Mouse (Mus musculus): ENCODE measurements around the gene Crlf1. TPM values are rescaled to one million over a fixed set of nuclear protein-coding genes. Genes with fewer than 3 reads are reported as not detected.
A peak's percentile ranks its signal among the peaks of the same experiment; 100 is the strongest.

The Crlf1 gene
- polyA plus RNA-seq (2015; fragmentation: Nextera tagmentation; extraction: Ambion mirVana), result 2.2 and 2.9 TPM in 2 replicates

- Histone ChIP-seq H3K27ac (no peak within 1 kb of the TSS), H3K9me3 (no peaks in the 10 kb centered on the region), H3K27me3 (peaks cover 100% of the 10 kb centered on the region), H3K4me3 (peak within 1 kb of the TSS; percentile 38), H3K4me2 (peak within 1 kb of the TSS; percentile 58), H3K4me1 (replicated peaks) (peaks cover 56% of the 10 kb centered on the region), H3K36me3 (no peaks in the 10 kb centered on the region), H3K9ac (peak within 1 kb of the TSS; percentile 58; the same call in 1 of the 2 replicates)
- 2% methylated on average over 65 of the region's 93 CpGs for WGBS
- no peak for ATAC-seq (ENCODE audit: low FRiP score)
Measured at GRCm38 (mm10) chr8:70492664-70493640, at the start of gene Crlf1. Gene Crlf1 (plus strand): TSS chr8:70493158.

- Histone ChIP-seq H3K9me3 (no peaks in the 10 kb centered on the region), H3K27me3 (0 out of 2 replicates have a peak, but pooled peaks cover 6% of the 10 kb centered on the region), H3K4me1 (replicated peaks) (peaks cover 21% of the 10 kb centered on the region), H3K4me2 (no peak overlapping the region), H3K4me3 (no peak overlapping the region), H3K36me3 (no peaks in the 10 kb centered on the region), H3K9ac (no peak overlapping the region), H3K27ac (no peak overlapping the region)
- 86% methylated on average over 4 of the region's 4 CpGs for WGBS
- no peak for ATAC-seq (ENCODE audit: low FRiP score)
Measured at GRCm38 (mm10) chr8:70443326-70443725, 49.6 kb upstream of the Crlf1 start.

- H3K4me2 ChIP-seq, result no peak overlapping the region
- 0 out of 2 replicates have a peak, but pooled peaks cover 6% of the 10 kb centered on the region for H3K4me1 ChIP-seq (replicated peaks)
- 69% methylated on average over 1 of the region's 1 CpGs for WGBS
- H3K36me3 ChIP-seq, result peaks cover 17% of the 10 kb centered on the region
- no peak overlapping the region for H3K27ac ChIP-seq
- H3K27me3 ChIP-seq, result 0 out of 2 replicates have a peak, but pooled peaks cover 6% of the 10 kb centered on the region
- no peaks in the 10 kb centered on the region for H3K9me3 ChIP-seq
- H3K9ac ChIP-seq, result no peak overlapping the region
- no peak for ATAC-seq (ENCODE audit: low FRiP score)
- no peak overlapping the region for H3K4me3 ChIP-seq
Measured at GRCm38 (mm10) chr8:70445988-70446387, 47.0 kb upstream of the Crlf1 start.

GRCm38 (mm10) chr8:70447639-70448420 is 45.1 kb upstream of the Crlf1 start:
- H3K9me3 ChIP-seq, result no peaks in the 10 kb centered on the region
- peaks cover 35% of the 10 kb centered on the region for H3K36me3 ChIP-seq
- no peak overlapping the region for H3K4me3 ChIP-seq
- peak overlapping the region; percentile 51; the same call in 1 of the 2 replicates for H3K9ac ChIP-seq
- 73% methylated on average over 18 of the region's 19 CpGs for WGBS
- H3K27ac ChIP-seq, result peak overlapping the region; percentile 52; the same call in 1 of the 2 replicates
- 0 out of 2 replicates have a peak, but pooled peaks cover 6% of the 10 kb centered on the region for H3K4me1 ChIP-seq (replicated peaks)
- no peak overlapping the region for H3K4me2 ChIP-seq
- H3K27me3 ChIP-seq, result peaks cover 17% of the 10 kb centered on the region
- peak; percentile 38 for ATAC-seq (ENCODE audit: low FRiP score)

- WGBS, result 63% methylated on average over 52 of the region's 52 CpGs
- Histone ChIP-seq H3K4me1 (replicated peaks) (0 out of 2 replicates have a peak, but pooled peaks cover 6% of the 10 kb centered on the region), H3K27me3 (peaks cover 14% of the 10 kb centered on the region), H3K9ac (no peak overlapping the region), H3K36me3 (peaks cover 35% of the 10 kb centered on the region), H3K9me3 (no peaks in the 10 kb centered on the region), H3K27ac (no peak overlapping the region), H3K4me2 (no peak overlapping the region), H3K4me3 (no peak overlapping the region)
- 0 out of 2 replicates have a peak, but pooled peaks have one; percentile 9 for ATAC-seq (ENCODE audit: low FRiP score)
Measured at GRCm38 (mm10) chr8:70452196-70452966, 40.6 kb upstream of the Crlf1 start.

GRCm38 (mm10) chr8:70453852-70454251 is 39.1 kb upstream of the Crlf1 start:
- H3K4me2 ChIP-seq, result no peak overlapping the region
- H3K36me3 ChIP-seq, result peaks cover 35% of the 10 kb centered on the region
- H3K27ac ChIP-seq, result no peak overlapping the region
- H3K27me3 ChIP-seq, result peaks cover 14% of the 10 kb centered on the region
- ATAC-seq (ENCODE audit: low FRiP score), result no peak
- 91% methylated on average over 5 of the region's 5 CpGs for WGBS
- no peaks in the 10 kb centered on the region for H3K4me1 ChIP-seq (replicated peaks)
- H3K9me3 ChIP-seq, result no peaks in the 10 kb centered on the region
- no peak overlapping the region for H3K9ac ChIP-seq
- H3K4me3 ChIP-seq, result no peak overlapping the region

- ATAC-seq (ENCODE audit: low FRiP score), result no peak
- Histone ChIP-seq H3K27ac (no peak overlapping the region), H3K36me3 (peaks cover 9% of the 10 kb centered on the region), H3K27me3 (peaks cover 9% of the 10 kb centered on the region), H3K4me3 (no peak overlapping the region), H3K9me3 (no peaks in the 10 kb centered on the region), H3K4me2 (no peak overlapping the region), H3K9ac (no peak overlapping the region), H3K4me1 (replicated peaks) (no peaks in the 10 kb centered on the region)
- WGBS, result 84% methylated on average over 1 of the region's 1 CpGs
Measured at GRCm38 (mm10) chr8:70456996-70457395, 36.0 kb upstream of the Crlf1 start.

GRCm38 (mm10) chr8:70457882-70458281 is 35.1 kb upstream of the Crlf1 start:
- Histone ChIP-seq H3K27ac (no peak overlapping the region), H3K4me2 (no peak overlapping the region), H3K9ac (no peak overlapping the region), H3K9me3 (no peaks in the 10 kb centered on the region), H3K36me3 (no peaks in the 10 kb centered on the region), H3K27me3 (0 out of 2 replicates have a peak, but pooled peaks cover 3% of the 10 kb centered on the region), H3K4me3 (no peak overlapping the region), H3K4me1 (replicated peaks) (no peaks in the 10 kb centered on the region)
- no peak for ATAC-seq (ENCODE audit: low FRiP score)
- 90% methylated on average over 6 of the region's 6 CpGs for WGBS

- no peaks in the 10 kb centered on the region for H3K36me3 ChIP-seq
- H3K4me2 ChIP-seq, result no peak overlapping the region
- H3K9ac ChIP-seq, result no peak overlapping the region
- WGBS, result 91% methylated on average over 3 of the region's 3 CpGs
- no peak overlapping the region for H3K4me3 ChIP-seq
- H3K27me3 ChIP-seq, result 0 out of 2 replicates have a peak, but pooled peaks cover 3% of the 10 kb centered on the region
- no peak overlapping the region for H3K27ac ChIP-seq
- no peak for ATAC-seq (ENCODE audit: low FRiP score)
- no peaks in the 10 kb centered on the region for H3K9me3 ChIP-seq
- peaks cover 4% of the 10 kb centered on the region for H3K4me1 ChIP-seq (replicated peaks)
Measured at GRCm38 (mm10) chr8:70458462-70458861, 34.5 kb upstream of the Crlf1 start.

- 93% methylated on average over 2 of the region's 2 CpGs for WGBS
Measured at GRCm38 (mm10) chr8:70459636-70460035, 33.3 kb upstream of the Crlf1 start.

GRCm38 (mm10) chr8:70460199-70460598 is 32.8 kb upstream of the Crlf1 start:
- Histone ChIP-seq H3K9me3 (no peaks in the 10 kb centered on the region), H3K4me2 (no peak overlapping the region), H3K9ac (no peak overlapping the region), H3K4me3 (no peak overlapping the region), H3K36me3 (no peaks in the 10 kb centered on the region), H3K27me3 (no peaks in the 10 kb centered on the region), H3K27ac (no peak overlapping the region), H3K4me1 (replicated peaks) (peaks cover 8% of the 10 kb centered on the region)
- 94% methylated on average over 5 of the region's 5 CpGs for WGBS
- ATAC-seq (ENCODE audit: low FRiP score), result no peak

More at GRCm38 (mm10) chr8:70459636-70460035, 33.3 kb upstream of the Crlf1 start:
- Histone ChIP-seq H3K4me1 (replicated peaks) (peaks cover 8% of the 10 kb centered on the region), H3K27me3 (0 out of 2 replicates have a peak, but pooled peaks cover under 1% of the 10 kb centered on the region), H3K9me3 (no peaks in the 10 kb centered on the region), H3K4me3 (no peak overlapping the region), H3K27ac (no peak overlapping the region), H3K4me2 (no peak overlapping the region), H3K36me3 (no peaks in the 10 kb centered on the region), H3K9ac (no peak overlapping the region)
- no peak for ATAC-seq (ENCODE audit: low FRiP score)

Data from hindbrain, embryonic 13.5 days (tissue).